Mouse (Mus musculus): ENCODE results near the gene Fkbp1a. TPM values are rescaled to one million over a fixed set of nuclear protein-coding genes. Genes with fewer than 3 reads are reported as not detected.
A peak's percentile ranks its signal among the peaks of the same experiment; 100 is the strongest.

The Fkbp1a gene
- total and polyA plus RNA-seq, 3 experiments: 26.2 to 1,080 (median 304) TPM

DNA sequence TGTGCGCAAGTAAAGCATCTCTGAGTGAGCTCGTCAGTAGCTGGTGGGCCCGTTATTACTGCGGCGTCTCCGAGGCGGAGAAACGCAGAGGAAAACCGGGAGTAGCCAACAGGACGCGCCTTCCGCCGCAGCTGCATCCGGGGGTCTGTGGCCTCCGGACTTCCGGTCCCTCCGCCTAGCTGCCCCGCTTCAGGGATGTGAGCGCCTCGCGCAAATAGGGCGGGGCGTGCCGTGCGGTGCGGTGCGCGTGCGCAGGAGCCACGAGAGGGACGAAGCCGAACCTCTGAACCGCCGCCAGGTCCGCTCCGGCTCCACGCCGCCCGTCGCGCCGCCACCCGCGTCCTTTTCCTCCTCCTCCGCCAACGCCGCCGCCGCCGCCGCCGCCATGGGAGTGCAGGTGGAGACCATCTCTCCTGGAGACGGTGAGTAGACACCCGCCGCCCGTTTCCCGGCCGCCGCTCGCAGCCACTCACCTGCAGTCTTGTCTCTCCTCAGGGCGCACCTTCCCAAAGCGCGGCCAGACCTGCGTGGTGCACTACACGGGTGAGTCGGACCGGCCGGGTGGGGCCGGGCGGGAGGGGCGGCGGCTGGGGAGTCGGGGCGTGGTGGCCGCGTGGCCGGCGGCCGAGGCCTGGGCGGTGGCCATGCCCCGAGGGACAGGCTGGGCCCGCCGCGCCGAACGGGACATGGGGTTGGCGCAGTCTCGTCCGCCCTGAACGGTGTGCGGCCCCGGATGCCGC, at the start of gene Fkbp1a (continued):
- peak; percentile 27; the same call in 1 of the 2 replicates for TF ChIP-seq RCOR1 (IDR thresholded peaks at IDR 0.05; ENCODE audit: low read depth, low read length)
- no peak for TF ChIP-seq CHD1 (IDR thresholded peaks at IDR 0.05; ENCODE audit: low read depth, low read length)
- TF ChIP-seq ELF1 (IDR thresholded peaks at IDR 0.05; ENCODE audit: low read depth, low read length): peak; percentile 80
- no peak for TF ChIP-seq SMC3 (IDR thresholded peaks at IDR 0.05; ENCODE audit: low read depth, low read length)

DNA sequence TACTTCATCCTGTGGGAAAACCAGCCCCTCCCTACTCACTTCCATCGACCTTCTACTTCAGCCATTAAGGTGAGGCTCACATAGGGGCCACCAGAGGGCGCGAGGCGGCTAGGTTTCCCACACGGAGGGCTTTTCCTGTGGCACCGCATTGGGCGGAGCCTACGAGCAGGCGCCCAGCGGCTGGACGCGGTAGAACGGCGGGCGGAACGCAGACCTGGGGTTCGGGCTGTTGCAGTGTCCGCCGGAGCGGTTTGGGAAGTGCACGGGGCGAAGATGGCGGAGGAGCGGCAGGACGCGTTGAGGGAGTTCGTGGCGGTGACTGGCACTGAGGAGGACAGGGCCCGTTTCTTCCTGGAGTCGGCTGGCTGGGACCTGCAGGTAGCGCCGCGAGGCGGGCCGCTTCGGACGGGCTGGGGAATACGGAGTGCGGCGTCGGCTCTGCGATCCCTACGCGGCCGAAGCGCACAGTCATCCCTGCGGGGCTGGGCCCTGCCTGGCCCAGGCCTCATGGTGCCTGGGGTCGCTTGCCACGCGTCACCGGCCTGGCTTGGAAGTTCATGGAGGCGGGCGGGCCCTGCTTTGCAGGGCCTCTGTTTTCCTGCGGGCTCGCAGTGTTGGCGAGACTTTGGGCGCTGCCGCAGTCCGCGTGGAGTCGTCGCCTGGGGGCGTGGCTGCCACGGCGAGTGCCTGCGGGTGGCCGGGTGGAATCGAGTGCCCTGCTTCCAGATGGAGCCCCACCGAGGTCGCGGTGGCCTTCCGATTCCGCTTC, 48.1 kb upstream of the Fkbp1a start, which contains the start of gene Nsfl1c:
Gene Nsfl1c (plus strand): TSS at position 148 of the 769 bp plus-strand sequence.
- no peaks in the 10 kb centered on the region for H3K9me3 ChIP-seq (replicated peaks; ENCODE audit: insufficient read depth, low read length)
- H3K27ac ChIP-seq (ENCODE audit: control insufficient read depth, low read depth, low read length): peak within 1 kb of the TSS; percentile 46; the same call in 1 of the 2 replicates
- TF ChIP-seq KAT2A (conservative IDR thresholded peaks at IDR 0.05; ENCODE audit: low read depth, low read length) (peak; percentile 59; the same call in 1 of the 2 replicates), TBP (IDR thresholded peaks at IDR 0.05; ENCODE audit: low read depth, low read length) (peak; percentile 85), SMC3 (IDR thresholded peaks at IDR 0.05; ENCODE audit: low read depth, low read length) (peak; percentile 96), ELF1 (IDR thresholded peaks at IDR 0.05; ENCODE audit: low read depth, low read length) (peak; percentile 60), HCFC1 (IDR thresholded peaks at IDR 0.05; ENCODE audit: low read depth, low read length) (peak; percentile 90), BHLHE40 (IDR thresholded peaks at IDR 0.05; ENCODE audit: borderline replicate concordance, low read depth, low read length) (no peak), POLR2AphosphoS5 (IDR thresholded peaks at IDR 0.05; ENCODE audit: borderline replicate concordance, low read depth, low read length) (no peak), NELFE (IDR thresholded peaks at IDR 0.05; ENCODE audit: low read depth, low read length) (peak; percentile 87), MAX (IDR thresholded peaks at IDR 0.05; ENCODE audit: low read length) (peak; percentile 63; the same call in 1 of the 2 replicates), MYC (IDR thresholded peaks at IDR 0.05; ENCODE audit: low read depth, low read length) (no peak), POLR2A (IDR thresholded peaks at IDR 0.05; ENCODE audit: control insufficient read depth in 1 of 2, insufficient read depth in 1 of 2, low read depth in 1 of 2, low read length in 2 of 2, poor library complexity in 1 of 2) (peak; percentile 75 to 85; a peak in 3 of 4 replicates), RCOR1 (IDR thresholded peaks at IDR 0.05; ENCODE audit: low read depth, low read length) (peak; percentile 53; the same call in 1 of the 2 replicates), TCF12 (IDR thresholded peaks at IDR 0.05; ENCODE audit: low read depth, low read length) (peak; percentile 87), ZC3H11A (IDR thresholded peaks at IDR 0.05; ENCODE audit: low read depth, low read length) (peak; percentile 73), USF1 (IDR thresholded peaks at IDR 0.05; ENCODE audit: low read depth, low read length) (peak; percentile 36; the same call in 1 of the 2 replicates), ZMIZ1 (IDR thresholded peaks at IDR 0.05; ENCODE audit: low read depth, low read length) (peak; percentile 64; the same call in 1 of the 2 replicates), RAD21 (IDR thresholded peaks at IDR 0.05; ENCODE audit: low read depth, low read length) (peak; percentile 62), MXI1 (IDR thresholded peaks at IDR 0.05; ENCODE audit: low read depth, low read length) (peak; percentile 76; the same call in 1 of the 2 replicates), MYB (IDR thresholded peaks at IDR 0.05; ENCODE audit: low read depth, low read length) (no peak), GABPA (IDR thresholded peaks at IDR 0.05; ENCODE audit: low read depth, low read length) (0 out of 2 replicates have a peak, but pooled peaks have one; percentile 34), JUND (IDR thresholded peaks at IDR 0.05; ENCODE audit: low read depth, low read length) (no peak), NRF1 (IDR thresholded peaks at IDR 0.05; ENCODE audit: insufficient read depth, low read depth, low read length, poor library complexity, severe bottlenecking) (peak; percentile 51; the same call in 1 of the 2 replicates), MAZ (IDR thresholded peaks at IDR 0.05; ENCODE audit: low read depth, low read length) (peak; percentile 90), ZNF384 (IDR thresholded peaks at IDR 0.05; ENCODE audit: low read depth, low read length) (peak; percentile 36), POLR2AphosphoS2 (IDR thresholded peaks at IDR 0.05; ENCODE audit: low read length) (peak; percentile 81; the same call in 1 of the 2 replicates), EP300 (IDR thresholded peaks at IDR 0.05; ENCODE audit: low read depth in 1 of 2, low read length in 2 of 2) (0 out of 4 replicates have a peak, but pooled peaks of 1 of the 2 experiments have one; percentile 13), ETS1 (IDR thresholded peaks at IDR 0.05; ENCODE audit: low read depth, low read length) (0 out of 2 replicates have a peak, but pooled peaks have one; percentile 23), SIN3A (IDR thresholded peaks at IDR 0.05; ENCODE audit: low read length) (peak; percentile 88; the same call in 1 of the 2 replicates), CHD2 (IDR thresholded peaks at IDR 0.05; ENCODE audit: low read length) (no peak), CTCF (IDR thresholded peaks at IDR 0.05 in 2 of 3, conservative IDR thresholded peaks at IDR 0.05 in 1 of 3; ENCODE audit: control insufficient read depth in 1 of 3, insufficient read depth in 1 of 3, low read depth in 2 of 3, low read length in 3 of 3, poor library complexity in 1 of 3, severe bottlenecking in 1 of 3) (peak; percentile 61 to 98 (median 94))
- peaks cover 0 to 3% of the 10 kb centered on the region in 2 experiments; a peak in 2 of 4 replicates for H3K27me3 ChIP-seq (ENCODE audit: control insufficient read depth in 1 of 2, insufficient read depth in 2 of 2, low read length in 2 of 2)
- peak within 1 kb of the TSS; percentile 89 for H3K9ac ChIP-seq (ENCODE audit: control insufficient read depth, low read depth, low read length, poor library complexity, severe bottlenecking)
- H3K4me1 ChIP-seq (ENCODE audit: control insufficient read depth in 1 of 2, insufficient read depth in 2 of 2, low read length in 2 of 2): peaks cover 0 to 13% of the 10 kb centered on the region in 2 experiments; a peak in 3 of 4 replicates
- H3K79me2 ChIP-seq (ENCODE audit: control insufficient read depth, insufficient read depth, low read length, poor library complexity): peaks cover 26% of the 10 kb centered on the region
- H3K4me3 ChIP-seq (ENCODE audit: control insufficient read depth in 1 of 2, insufficient read depth in 1 of 2, low read depth in 2 of 2, low read length in 2 of 2): peak within 1 kb of the TSS; percentile 85 to 97
- peaks cover 0 to 17% of the 10 kb centered on the region in 2 experiments for H3K36me3 ChIP-seq (ENCODE audit: control insufficient read depth in 1 of 2, insufficient read depth in 2 of 2, low read length in 2 of 2)
- DNase-seq (ENCODE audit: low read depth, low spot score): peak; percentile 95
